Mouse (Mus musculus): ENCODE data around the gene Creld2.

GRCm38 (mm10) chr15:88830696-88831095 is 11.2 kb downstream of the Creld2 start:
- TF ChIP-seq CTCF (IDR thresholded peaks at IDR 0.05; ENCODE audit: borderline replicate concordance, extremely low read depth, insufficient read depth, insufficient read length) (no peak), POLR2A (IDR thresholded peaks at IDR 0.05; ENCODE audit: borderline replicate concordance, extremely low read depth, insufficient read depth, insufficient read length, poor library complexity, severe bottlenecking) (no peak)
